Mouse (Mus musculus) urinary bladder, postnatal 14 days (tissue): ENCODE data around the gene H2al2a.
A peak's percentile ranks its signal among the peaks of the same experiment; 100 is the strongest.

Experiments
- DNase-seq: peaks from one replicate; pipeline ENCODE4 v3.0.0; 2021; ENCODE audit warnings: low spot score

The H2al2a gene

DNA sequence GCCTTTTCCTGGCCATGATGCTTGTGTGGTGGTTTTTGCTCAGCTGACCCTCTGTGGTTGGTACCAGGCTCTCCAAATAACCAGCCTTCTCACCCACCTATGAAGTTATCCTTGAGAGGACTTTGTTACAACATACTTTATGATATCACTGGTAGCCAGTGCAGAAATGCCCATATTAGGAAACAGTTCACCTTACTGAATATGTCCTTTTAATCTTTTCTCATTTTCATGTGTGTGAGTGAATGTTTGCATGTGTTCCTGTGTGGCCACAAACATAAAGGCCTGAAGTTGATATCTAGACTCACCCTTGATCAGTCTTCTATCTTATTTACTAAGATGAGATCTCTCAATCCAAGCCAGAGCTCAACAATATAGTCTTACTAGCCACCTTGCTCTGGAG, at the start of gene H2al2a:
TSS of gene H2al2a (minus strand) at position 101 of the 400 bp plus-strand sequence.
- DNase-seq: no peak

DNA sequence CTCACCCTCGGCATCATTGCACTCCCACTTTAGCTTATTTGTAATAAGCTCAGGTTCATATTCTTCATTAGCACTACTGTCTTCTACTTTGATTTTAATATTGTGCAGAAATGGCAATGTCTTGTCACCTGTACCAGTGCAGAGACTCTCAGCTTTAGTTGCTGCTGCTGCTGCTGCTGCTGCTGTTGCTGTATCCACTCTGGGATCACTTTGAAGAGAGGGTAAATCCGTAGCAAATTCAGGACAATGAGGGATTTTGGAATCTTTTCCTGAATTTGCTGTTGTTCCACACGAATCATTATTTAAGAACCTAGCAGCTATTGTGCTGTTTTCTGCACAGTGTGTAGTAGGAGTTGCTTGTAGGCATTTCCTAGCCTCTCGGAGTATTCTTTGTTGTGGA, 49.4 kb upstream of the H2al2a start:
- DNase-seq: no peak

- DNase-seq: no peak
Measured at GRCm38 (mm10) chr2:18045781-18046181, 49.0 kb upstream of the H2al2a start.

GRCm38 (mm10) chr2:18045143-18045780, 48.5 kb upstream of the H2al2a start:
- DNase-seq: no peak

DNA sequence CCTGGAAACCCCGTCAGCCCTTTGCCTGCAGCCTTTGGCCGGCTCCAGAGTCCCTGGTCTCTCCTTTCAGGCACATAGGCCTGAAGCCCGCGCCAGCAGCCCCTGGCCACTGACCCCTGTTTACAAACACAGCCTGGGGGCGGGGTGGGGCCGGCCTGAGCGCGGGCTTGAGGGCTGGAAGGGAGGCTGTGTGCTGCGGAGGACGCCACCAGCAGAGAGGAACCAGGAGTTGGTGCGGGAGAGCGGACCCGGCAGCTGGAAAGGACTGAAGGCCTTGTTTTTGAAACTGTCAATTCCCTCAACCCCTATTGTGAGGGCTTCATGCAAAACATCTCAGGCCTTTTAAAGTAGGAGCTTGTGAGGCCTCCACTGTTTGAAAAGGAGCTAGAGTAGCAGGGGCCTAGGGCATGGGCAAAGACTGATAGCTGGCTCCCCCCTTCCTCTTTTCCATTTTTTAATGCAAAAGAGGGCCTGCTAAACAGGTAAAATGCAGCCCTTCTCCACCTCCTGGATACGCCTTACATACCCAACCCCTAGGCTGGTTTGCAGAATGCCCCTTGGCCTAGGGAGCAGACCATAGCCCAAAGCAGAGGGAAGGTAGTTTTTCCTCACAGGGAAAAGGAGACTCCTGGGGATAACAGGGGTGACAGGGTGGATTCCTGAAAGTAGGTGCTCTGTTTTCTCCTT, 44.6 kb upstream of the H2al2a start:
- no peak for DNase-seq

DNA sequence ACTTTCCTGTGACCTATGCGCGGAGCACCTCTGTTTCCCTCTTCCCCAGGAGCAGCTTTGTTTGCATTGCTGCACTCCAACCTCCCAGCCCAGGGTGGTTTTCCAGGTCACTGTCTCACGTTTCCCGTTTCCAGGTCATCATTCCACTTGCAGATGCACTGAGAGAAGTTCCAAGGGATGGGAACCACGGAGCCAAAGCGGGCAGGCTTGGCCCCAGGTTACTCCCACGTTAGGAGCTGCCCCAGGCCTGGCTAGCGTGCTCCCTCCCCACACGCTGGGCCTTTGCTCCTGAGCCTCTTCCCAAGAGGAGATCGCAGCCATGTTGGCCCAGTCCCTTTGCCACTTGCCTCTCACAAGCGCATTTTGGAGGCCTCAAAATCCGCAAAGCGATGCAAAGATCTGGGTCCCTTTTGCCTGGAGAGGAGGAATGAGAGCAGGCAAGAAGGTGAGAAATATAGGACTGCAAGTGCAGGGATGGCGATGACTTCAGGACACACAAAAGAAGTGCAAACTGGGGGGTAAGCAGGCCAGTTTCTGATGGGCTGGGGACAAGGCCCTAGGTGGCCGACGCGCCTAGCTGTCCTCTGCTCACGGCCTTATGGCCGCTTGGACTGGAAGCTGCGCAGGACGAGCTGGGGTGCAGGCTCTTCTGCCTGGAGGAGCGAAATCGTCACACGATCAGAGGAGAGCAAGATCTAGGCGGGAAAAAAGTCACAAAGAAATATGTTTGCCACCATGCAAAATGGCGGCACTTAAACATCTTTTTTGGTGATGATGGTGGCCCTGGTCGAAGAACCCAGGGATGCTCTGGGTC, 43.8 kb upstream of the H2al2a start:
- no peak for DNase-seq

- DNase-seq: no peak
Measured at GRCm38 (mm10) chr2:18039566-18040290, 43.0 kb upstream of the H2al2a start.

GRCm38 (mm10) chr2:18038895-18039371, 42.2 kb upstream of the H2al2a start:
- no peak for DNase-seq

DNA sequence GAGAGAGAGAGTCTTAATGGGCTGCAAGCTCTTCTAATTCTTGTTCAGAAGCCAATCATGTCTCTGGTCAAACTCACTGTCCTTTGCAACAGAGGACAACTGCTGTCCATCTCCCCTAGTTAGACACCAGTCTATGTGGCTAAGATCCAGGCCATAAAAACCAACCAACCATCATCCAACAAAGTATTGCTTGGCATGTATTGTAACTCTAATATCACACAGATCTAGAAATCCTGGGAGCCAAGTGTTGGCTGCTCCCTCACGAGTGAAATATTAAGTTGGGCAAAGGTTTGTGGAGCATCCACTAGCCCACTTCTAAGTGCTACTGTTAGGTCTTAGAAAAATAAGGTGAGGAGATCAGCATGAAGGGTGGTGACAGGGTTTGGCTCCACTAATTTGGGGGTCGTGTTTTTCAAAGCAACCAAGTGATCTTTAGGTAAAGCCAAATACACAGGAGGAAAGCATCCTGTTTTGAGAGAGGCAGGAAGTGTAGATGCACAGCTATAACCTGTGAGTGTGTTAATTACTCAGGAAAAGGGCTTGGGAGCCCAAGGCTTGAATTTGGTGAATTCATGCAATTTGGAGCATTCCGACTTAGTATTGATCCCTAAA, 41.5 kb upstream of the H2al2a start:
- no peak for DNase-seq

DNA sequence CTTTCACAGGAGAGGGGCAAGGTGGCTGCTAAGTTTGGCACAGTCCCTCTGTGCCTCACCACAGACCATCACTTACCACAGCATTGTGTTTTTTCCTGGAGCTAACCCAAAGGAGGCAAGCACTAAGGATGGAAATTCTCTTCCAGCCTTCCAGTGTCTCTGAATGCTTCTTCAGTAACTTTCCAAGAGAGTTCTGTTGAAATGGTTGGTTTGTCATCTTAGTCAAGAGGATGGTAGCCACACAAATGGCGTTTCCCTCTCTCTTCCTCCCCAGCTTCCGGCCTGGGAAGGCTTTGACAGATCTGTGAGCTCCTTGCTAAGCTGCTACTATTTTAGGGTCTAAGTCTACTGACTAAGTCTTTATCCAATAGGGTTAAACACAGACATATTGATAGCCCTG, 40.7 kb upstream of the H2al2a start, which contains the start of gene A930004D18Rik:
TSS of gene A930004D18Rik (minus strand) at position 247 of the 400 bp plus-strand sequence.
- no peak for DNase-seq

- DNase-seq: no peak
Measured at GRCm38 (mm10) chr2:18034371-18035250, 37.9 kb upstream of the H2al2a start.

GRCm38 (mm10) chr2:18033166-18034108, 36.7 kb upstream of the H2al2a start:
- no peak for DNase-seq

- DNase-seq: no peak
Measured at GRCm38 (mm10) chr2:18032538-18032895, 35.8 kb upstream of the H2al2a start.

GRCm38 (mm10) chr2:18031831-18032537, 35.2 kb upstream of the H2al2a start:
- peak; percentile 48 for DNase-seq

DNA sequence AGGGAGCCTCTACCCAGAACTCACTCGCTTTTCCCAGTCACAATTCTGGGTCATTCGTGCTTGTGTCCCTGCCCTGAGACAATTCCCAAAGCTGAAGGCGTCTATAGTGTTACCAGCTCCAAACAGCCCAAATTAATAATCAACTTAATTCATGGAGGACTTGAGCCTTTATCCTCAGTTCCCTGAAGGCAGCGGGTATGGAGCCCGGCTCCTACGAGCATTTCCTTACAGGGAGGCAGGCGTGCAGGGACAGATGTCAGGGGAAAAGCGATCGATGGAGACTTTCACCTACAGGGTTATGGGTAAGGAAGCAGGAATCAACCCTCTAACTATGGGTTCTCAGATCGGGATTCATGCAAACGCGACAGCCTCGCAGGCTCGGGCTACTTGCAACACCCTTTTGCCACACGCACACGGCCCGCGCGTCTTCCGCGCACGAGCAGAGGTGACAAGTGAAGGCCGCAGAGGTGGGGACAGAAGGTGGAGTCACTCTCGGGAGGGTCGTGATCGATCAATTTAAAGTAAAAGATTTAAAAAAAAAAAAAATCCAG, 34.6 kb upstream of the H2al2a start:
- DNase-seq: peak; percentile 29

DNA sequence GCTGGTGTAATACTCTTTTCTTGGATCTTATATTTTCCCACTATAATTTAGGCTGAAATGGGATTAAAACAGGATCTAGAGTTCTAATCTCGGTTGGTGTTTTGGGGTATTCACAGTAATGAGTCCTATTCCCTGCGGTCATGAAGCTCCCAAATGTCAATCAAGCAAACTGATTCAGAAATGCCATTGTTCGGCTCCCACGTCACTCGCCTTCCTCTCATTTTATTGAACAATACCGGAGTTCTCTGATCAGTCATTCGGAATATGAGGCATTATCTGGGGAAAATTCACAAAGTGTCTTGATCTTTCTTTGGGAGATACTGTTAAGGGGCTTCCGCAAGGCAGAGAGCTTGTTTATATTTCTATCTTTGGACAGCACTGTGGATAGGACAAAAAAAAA, 33.8 kb upstream of the H2al2a start:
- no peak for DNase-seq

DNA sequence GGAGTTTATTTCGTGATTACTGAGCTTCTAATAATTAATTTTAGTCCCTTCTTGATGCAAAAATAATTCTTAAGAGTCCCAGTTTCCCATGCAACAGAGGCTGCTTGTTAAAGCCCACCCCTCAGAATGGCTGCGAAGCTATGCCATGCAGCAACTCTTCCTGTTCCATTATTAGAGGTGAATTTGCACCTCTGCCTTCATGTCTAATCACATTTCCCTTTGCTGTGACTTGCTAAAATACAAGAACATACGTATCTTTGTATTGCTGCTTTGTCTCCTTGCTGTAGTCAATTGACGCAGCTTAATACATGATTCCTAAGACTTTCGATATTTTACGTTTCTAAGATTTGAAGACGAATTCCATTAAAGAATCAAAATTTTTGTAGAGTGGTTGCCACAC, 32.9 kb upstream of the H2al2a start:
- no peak for DNase-seq
